Mouse (Mus musculus) midbrain, embryonic 13.5 days (tissue): Measurements from ENCODE around the gene Erc2. TPM values are rescaled to one million over a fixed set of nuclear protein-coding genes. Genes with fewer than 3 reads are reported as not detected.

Experiments used
- ATAC-seq: fragments of 200-750 bp; cut with Nextera tagmentation; 2 replicates; pipeline ENCODE4 v1.8.0; 2017; ENCODE audit warnings: mild to moderate bottlenecking, moderate TSS enrichment, moderate library complexity
- H3K27ac ChIP-seq: fragments of 300-500 bp; sonication (generic); 2 replicates; pipeline ENCODE4 v1.5.1; 2015; ENCODE audit warnings: inconsistent platforms, mild to moderate bottlenecking, moderate library complexity
- H3K27me3 ChIP-seq: fragments of 300-500 bp; sonication (generic); 2 replicates; pipeline ENCODE4 v1.6.1; 2015; ENCODE audit warnings: mild to moderate bottlenecking, inconsistent platforms
- H3K36me3 ChIP-seq: fragments of 300-500 bp; sonication (generic); 2 replicates; pipeline ENCODE4 v1.6.1; 2015; ENCODE audit warnings: mild to moderate bottlenecking, inconsistent platforms
- H3K4me1 ChIP-seq: fragments of 300-500 bp; sonication (generic); replicated peaks from 2 replicates; pipeline ENCODE4 v1.6.1; 2015; ENCODE audit warnings: inconsistent platforms
- H3K4me2 ChIP-seq: fragments of 300-500 bp; sonication (generic); replicated peaks from 2 replicates; pipeline ENCODE4 v1.6.1; 2015; ENCODE audit warnings: moderate library complexity, mild to moderate bottlenecking, inconsistent platforms
- H3K4me3 ChIP-seq: fragments of 300-500 bp; sonication (generic); replicated peaks from 2 replicates; pipeline ENCODE4 v1.5.1; 2015; ENCODE audit warnings: mild to moderate bottlenecking, inconsistent platforms
- H3K9ac ChIP-seq: fragments of 300-500 bp; sonication (generic); replicated peaks from 2 replicates; pipeline ENCODE4 v1.6.1; 2015; ENCODE audit warnings: mild to moderate bottlenecking, inconsistent platforms
- H3K9me3 ChIP-seq: fragments of 300-500 bp; sonication (generic); 2 replicates; pipeline ENCODE4 v1.6.1; 2016; ENCODE audit warnings: mild to moderate bottlenecking, inconsistent platforms
- WGBS: fragments of 180-500 bp; shearing (Covaris S2); methylation state at CpG from one replicate; pipeline ENCODE4 v1.1.7; 2015; 5-methylcytosine and 5-hydroxymethylcytosine counted together
- polyA plus RNA-seq: library from polyadenylated mRNA; unstranded; fragments of >200 nt; fragmentation: Nextera tagmentation; extraction: Ambion mirVana; gene quantifications from 2 replicates; pipeline ENCODE4 v1.2.1, GENCODE M21; 2015

Gene Erc2
- polyA plus RNA-seq, 1 experiment from 2014 or later, result 79.0 TPM

- no peak overlapping the region for H3K4me2 ChIP-seq
- no peaks in the 10 kb centered on the region for H3K9me3 ChIP-seq
- no peak overlapping the region for H3K27ac ChIP-seq
- H3K4me3 ChIP-seq, result no peak overlapping the region
- 81% methylated on average over 4 of the region's 4 CpGs for WGBS
- H3K9ac ChIP-seq, result no peak overlapping the region
- ATAC-seq, result no peak
- H3K4me1 ChIP-seq, result no peaks in the 10 kb centered on the region
- H3K36me3 ChIP-seq, result no peaks in the 10 kb centered on the region
- H3K27me3 ChIP-seq, result 0 out of 2 replicates have a peak, but pooled peaks cover 4% of the 10 kb centered on the region
Measured at GRCm38 (mm10) chr14:28295145-28295544, 672.9 kb downstream of the Erc2 start.

- Histone ChIP-seq H3K4me3 (no peak overlapping the region), H3K4me1 (no peaks in the 10 kb centered on the region), H3K27me3 (0 out of 2 replicates have a peak, but pooled peaks cover 4% of the 10 kb centered on the region), H3K4me2 (no peak overlapping the region), H3K36me3 (no peaks in the 10 kb centered on the region), H3K9me3 (no peaks in the 10 kb centered on the region), H3K27ac (no peak overlapping the region), H3K9ac (no peak overlapping the region)
- no peak for ATAC-seq
- 82% methylated on average over 6 of the region's 6 CpGs for WGBS
Measured at GRCm38 (mm10) chr14:28300095-28300494, 677.9 kb downstream of the Erc2 start.

DNA sequence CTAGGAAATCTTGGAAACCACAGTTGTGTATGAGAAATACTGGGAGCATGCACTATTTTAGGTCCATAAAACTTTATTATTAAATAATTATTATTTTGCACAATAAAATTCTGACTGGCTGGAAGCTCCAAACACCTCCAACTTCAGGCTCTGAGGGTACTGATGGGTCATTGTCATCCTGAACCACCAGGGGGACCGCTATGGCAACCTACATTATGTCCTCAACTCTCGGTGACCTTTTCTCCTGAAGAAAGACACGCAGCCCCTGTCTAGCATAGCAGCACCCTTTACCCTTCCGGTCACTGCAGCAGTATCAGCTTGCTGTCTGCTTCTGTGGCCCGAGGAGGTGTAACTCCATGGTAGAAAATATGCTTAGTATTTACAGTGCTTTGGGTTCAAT, 679.0 kb downstream of the Erc2 start:
- H3K27me3 ChIP-seq, result 0 out of 2 replicates have a peak, but pooled peaks cover 4% of the 10 kb centered on the region
- H3K4me2 ChIP-seq, result no peak overlapping the region
- WGBS, result 67% methylated on average over 5 of the region's 5 CpGs
- H3K9ac ChIP-seq, result no peak overlapping the region
- no peak overlapping the region for H3K4me3 ChIP-seq
- no peaks in the 10 kb centered on the region for H3K36me3 ChIP-seq
- no peaks in the 10 kb centered on the region for H3K9me3 ChIP-seq
- ATAC-seq, result no peak
- no peak overlapping the region for H3K27ac ChIP-seq
- H3K4me1 ChIP-seq, result no peaks in the 10 kb centered on the region

DNA sequence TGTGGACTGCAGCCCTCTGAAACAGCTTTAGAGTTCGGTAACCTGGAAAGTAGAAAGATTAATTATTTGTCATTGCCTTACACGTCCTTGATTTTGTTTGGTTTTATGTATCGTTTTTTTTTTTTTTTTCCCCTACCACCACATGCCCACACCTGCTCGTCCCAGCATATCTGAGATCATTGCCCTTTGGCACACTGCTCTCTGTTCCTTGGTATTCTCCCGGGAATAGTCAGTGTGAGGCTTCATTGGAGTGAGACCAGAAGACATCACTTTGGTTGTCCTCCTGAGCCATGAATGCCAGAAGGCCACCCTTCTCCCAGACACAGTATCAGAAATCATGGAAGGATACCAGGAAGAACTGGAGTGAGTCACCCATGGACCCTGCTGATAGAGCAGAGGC, 681.9 kb downstream of the Erc2 start:
- WGBS, result 90% methylated on average over 5 of the region's 5 CpGs
- H3K4me3 ChIP-seq, result no peak overlapping the region
- no peak overlapping the region for H3K4me2 ChIP-seq
- H3K4me1 ChIP-seq, result no peaks in the 10 kb centered on the region; the same call in 1 of the 2 replicates
- no peak overlapping the region for H3K9ac ChIP-seq
- H3K27me3 ChIP-seq, result peaks cover 9% of the 10 kb centered on the region; the same call in 1 of the 2 replicates
- no peak for ATAC-seq
- no peaks in the 10 kb centered on the region for H3K36me3 ChIP-seq
- H3K9me3 ChIP-seq, result no peaks in the 10 kb centered on the region
- H3K27ac ChIP-seq, result no peak overlapping the region

- H3K4me3 ChIP-seq, result no peak overlapping the region
- H3K4me1 ChIP-seq, result no peaks in the 10 kb centered on the region; the same call in 1 of the 2 replicates
- no peak overlapping the region for H3K4me2 ChIP-seq
- no peak overlapping the region for H3K27ac ChIP-seq
- WGBS, result 91% methylated on average over 1 of the region's 1 CpGs
- peaks cover 25% of the 10 kb centered on the region; the same call in 1 of the 2 replicates for H3K27me3 ChIP-seq
- no peak overlapping the region for H3K9ac ChIP-seq
- no peaks in the 10 kb centered on the region for H3K36me3 ChIP-seq
- H3K9me3 ChIP-seq, result no peaks in the 10 kb centered on the region
- no peak for ATAC-seq
Measured at GRCm38 (mm10) chr14:28308661-28309060, 686.4 kb downstream of the Erc2 start.

DNA sequence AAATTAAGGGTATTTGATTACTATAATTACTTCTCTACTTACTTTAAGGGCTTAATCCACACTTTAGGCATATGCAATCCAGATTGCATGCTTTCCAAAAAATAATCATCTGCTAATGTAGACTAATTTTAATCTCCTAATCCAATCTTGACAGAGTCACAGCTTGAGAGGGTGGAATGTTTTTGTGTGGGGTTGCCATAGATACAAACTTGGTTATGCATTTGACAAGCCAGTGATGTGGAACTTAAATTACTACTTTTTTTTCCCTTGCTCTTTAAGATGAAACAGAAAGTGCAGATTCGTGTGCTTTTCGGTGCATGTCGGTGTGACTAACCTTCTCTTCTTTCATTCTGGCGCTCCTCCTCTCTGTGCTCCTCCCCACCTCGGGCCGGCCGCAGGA, 694.6 kb downstream of the Erc2 start:
- H3K4me2 ChIP-seq, result no peak overlapping the region
- peaks cover 30% of the 10 kb centered on the region for H3K27me3 ChIP-seq
- 30% methylated on average over 7 of the region's 7 CpGs for WGBS
- H3K9me3 ChIP-seq, result no peaks in the 10 kb centered on the region
- H3K9ac ChIP-seq, result no peak overlapping the region
- H3K27ac ChIP-seq, result no peak overlapping the region
- H3K4me1 ChIP-seq, result 0 out of 2 replicates have a peak, but pooled peaks cover 3% of the 10 kb centered on the region
- H3K4me3 ChIP-seq, result no peak overlapping the region
- no peak for ATAC-seq
- no peaks in the 10 kb centered on the region for H3K36me3 ChIP-seq

- Histone ChIP-seq H3K9me3 (no peaks in the 10 kb centered on the region), H3K36me3 (no peaks in the 10 kb centered on the region), H3K27ac (no peak overlapping the region), H3K4me3 (no peak overlapping the region), H3K4me2 (no peak overlapping the region), H3K9ac (no peak overlapping the region), H3K4me1 (0 out of 2 replicates have a peak, but pooled peaks cover under 1% of the 10 kb centered on the region), H3K27me3 (peaks cover 32% of the 10 kb centered on the region)
- no peak for ATAC-seq
- WGBS, result 95% methylated on average over 5 of the region's 5 CpGs
Measured at GRCm38 (mm10) chr14:28321916-28322534, 699.8 kb downstream of the Erc2 start.

- WGBS, result 89% methylated on average over 2 of the region's 2 CpGs
- Histone ChIP-seq H3K9me3 (no peaks in the 10 kb centered on the region), H3K4me3 (no peak overlapping the region), H3K4me1 (0 out of 2 replicates have a peak, but pooled peaks cover under 1% of the 10 kb centered on the region), H3K9ac (no peak overlapping the region), H3K27me3 (peaks cover 29% of the 10 kb centered on the region), H3K27ac (no peak overlapping the region), H3K4me2 (no peak overlapping the region), H3K36me3 (no peaks in the 10 kb centered on the region)
- no peak for ATAC-seq
Measured at GRCm38 (mm10) chr14:28323243-28323642, 701.0 kb downstream of the Erc2 start.

- WGBS, result 81% methylated on average over 2 of the region's 2 CpGs
- H3K27me3 ChIP-seq, result peaks cover 29% of the 10 kb centered on the region
- no peak overlapping the region for H3K4me2 ChIP-seq
- no peaks in the 10 kb centered on the region for H3K36me3 ChIP-seq
- no peak overlapping the region for H3K27ac ChIP-seq
- no peak overlapping the region for H3K4me3 ChIP-seq
- ATAC-seq, result no peak
- H3K9me3 ChIP-seq, result no peaks in the 10 kb centered on the region
- H3K4me1 ChIP-seq, result 0 out of 2 replicates have a peak, but pooled peaks cover 6% of the 10 kb centered on the region
- no peak overlapping the region for H3K9ac ChIP-seq
Measured at GRCm38 (mm10) chr14:28323727-28324126, 701.5 kb downstream of the Erc2 start.

- H3K9me3 ChIP-seq, result no peaks in the 10 kb centered on the region
- H3K4me1 ChIP-seq, result 0 out of 2 replicates have a peak, but pooled peaks cover 7% of the 10 kb centered on the region
- no peak overlapping the region for H3K9ac ChIP-seq
- 90% methylated on average over 7 of the region's 7 CpGs for WGBS
- H3K4me2 ChIP-seq, result no peak overlapping the region
- no peak overlapping the region for H3K27ac ChIP-seq
- no peak overlapping the region for H3K4me3 ChIP-seq
- no peaks in the 10 kb centered on the region for H3K36me3 ChIP-seq
- peaks cover 36% of the 10 kb centered on the region for H3K27me3 ChIP-seq
- ATAC-seq, result no peak
Measured at GRCm38 (mm10) chr14:28326456-28326855, 704.2 kb downstream of the Erc2 start.

DNA sequence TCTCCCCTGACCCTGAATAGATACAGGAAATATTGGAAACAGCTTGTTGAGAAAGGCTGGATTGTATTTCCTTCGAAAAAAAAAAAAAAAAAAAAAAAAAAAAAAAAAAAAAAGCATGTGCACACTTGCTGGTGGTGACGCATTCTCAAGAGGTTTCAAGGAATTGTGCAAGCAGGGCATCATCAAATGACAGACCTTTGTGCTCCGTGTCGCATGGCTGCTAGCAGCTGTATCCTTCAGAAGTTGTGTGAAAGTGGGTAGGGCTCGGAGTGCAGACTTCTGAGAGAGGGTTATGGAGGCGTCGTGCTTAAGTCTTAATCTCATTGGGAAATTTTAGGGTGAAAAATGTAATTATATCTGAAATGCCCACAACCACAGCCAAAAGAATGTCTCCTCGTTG, 706.3 kb downstream of the Erc2 start:
- no peaks in the 10 kb centered on the region for H3K36me3 ChIP-seq
- H3K4me3 ChIP-seq, result no peak overlapping the region
- no peak overlapping the region for H3K27ac ChIP-seq
- H3K9ac ChIP-seq, result no peak overlapping the region
- H3K9me3 ChIP-seq, result no peaks in the 10 kb centered on the region
- H3K4me2 ChIP-seq, result no peak overlapping the region
- peaks cover 34% of the 10 kb centered on the region for H3K27me3 ChIP-seq
- 12% methylated on average over 8 of the region's 8 CpGs for WGBS
- H3K4me1 ChIP-seq, result 0 out of 2 replicates have a peak, but pooled peaks cover 8% of the 10 kb centered on the region
- no peak for ATAC-seq

GRCm38 (mm10) chr14:28331108-28331507, 708.9 kb downstream of the Erc2 start:
- no peak overlapping the region for H3K9ac ChIP-seq
- H3K4me2 ChIP-seq, result no peak overlapping the region
- H3K36me3 ChIP-seq, result no peaks in the 10 kb centered on the region
- H3K27ac ChIP-seq, result no peak overlapping the region
- WGBS, result 91% methylated on average over 5 of the region's 5 CpGs
- peaks cover 27% of the 10 kb centered on the region for H3K27me3 ChIP-seq
- H3K9me3 ChIP-seq, result no peaks in the 10 kb centered on the region
- H3K4me1 ChIP-seq, result 0 out of 2 replicates have a peak, but pooled peaks cover 15% of the 10 kb centered on the region
- no peak for ATAC-seq
- H3K4me3 ChIP-seq, result no peak overlapping the region
